Mouse (Mus musculus) G1E (cell line): Measurements from ENCODE around the gene Nav3.

Experiments used
- CTCF ChIP-seq: IDR thresholded peaks from 2 replicates; pipeline ENCODE4 v1.5.1; 2012; ENCODE audit warnings: low read depth, low read length, inconsistent platforms, mixed read lengths
- GATA1 ChIP-seq: IDR thresholded peaks from 2 replicates; pipeline ENCODE4 v1.6.1; 2012; ENCODE audit warnings: borderline replicate concordance, low read length, inconsistent platforms, mixed read lengths
- TAL1 ChIP-seq: conservative IDR thresholded peaks from 2 replicates; pipeline ENCODE4 v1.6.1; 2012; ENCODE audit warnings: low read depth, low read length, inconsistent platforms, mixed read lengths

GRCm38 (mm10) chr10:109903241-109903640 is 552.8 kb downstream of the Nav3 start:
- TF ChIP-seq CTCF (no peak), GATA1 (no peak), TAL1 (no peak)
